Mouse (Mus musculus) G1E-ER4 (cell line): ENCODE data around the gene Dact3. TPM values are rescaled to one million over a fixed set of nuclear protein-coding genes. Genes with fewer than 3 reads are reported as not detected.

Source experiments
- GATA1 ChIP-seq: IDR thresholded peaks from one replicate; pipeline ENCODE4 v1.8.0; 2012; ENCODE audit warnings: low read length, inconsistent platforms
- polyA plus RNA-seq: library from polyadenylated mRNA; stranded (reverse); fragments of >175 nt; gene quantifications from 2 replicates; pipeline ENCODE4 v1.2.3, GENCODE M21; 2012

Gene Dact3
- polyA plus RNA-seq, 1 experiment = 0.45 TPM

- TF ChIP-seq GATA1 = no peak
Measured at GRCm38 (mm10) chr7:16903439-16903955, 28.4 kb downstream of the Dact3 start.

- TF ChIP-seq GATA1 = no peak
Measured at GRCm38 (mm10) chr7:16904120-16904675, 29.1 kb downstream of the Dact3 start.

GRCm38 (mm10) chr7:16905491-16906021 lies 30.4 kb downstream of the Dact3 start:
- TF ChIP-seq GATA1 = no peak

GRCm38 (mm10) chr7:16906281-16906680 lies 31.2 kb downstream of the Dact3 start, which contains the start of gene Ptgir:
Gene Ptgir (plus strand): TSS chr7:16906490.
- TF ChIP-seq GATA1 = no peak

- no peak for TF ChIP-seq GATA1
Measured at GRCm38 (mm10) chr7:16906889-16907559, 31.9 kb downstream of the Dact3 start.

- no peak for TF ChIP-seq GATA1
Measured at GRCm38 (mm10) chr7:16907842-16908241, 32.7 kb downstream of the Dact3 start.

- no peak for TF ChIP-seq GATA1
Measured at GRCm38 (mm10) chr7:16908367-16908766, 33.2 kb downstream of the Dact3 start.

- no peak for TF ChIP-seq GATA1
Measured at GRCm38 (mm10) chr7:16908859-16909258, 33.7 kb downstream of the Dact3 start.

- no peak for TF ChIP-seq GATA1
Measured at GRCm38 (mm10) chr7:16909909-16910308, 34.8 kb downstream of the Dact3 start.

- no peak for TF ChIP-seq GATA1
Measured at GRCm38 (mm10) chr7:16911904-16912303, 36.8 kb downstream of the Dact3 start.

GRCm38 (mm10) chr7:16912360-16912759 lies 37.2 kb downstream of the Dact3 start:
- TF ChIP-seq GATA1 = no peak

GRCm38 (mm10) chr7:16913806-16914452 lies 38.8 kb downstream of the Dact3 start:
- TF ChIP-seq GATA1 = no peak

GRCm38 (mm10) chr7:16914453-16915343 lies 39.6 kb downstream of the Dact3 start:
- TF ChIP-seq GATA1 = no peak

GRCm38 (mm10) chr7:16915461-16916340 lies 40.6 kb downstream of the Dact3 start:
- TF ChIP-seq GATA1 = no peak
